Mouse (Mus musculus): ENCODE data around the gene Gm20388. TPM values are rescaled to one million over a fixed set of nuclear protein-coding genes. Genes with fewer than 3 reads are reported as not detected.

The Gm20388 gene
- polyA plus RNA-seq, 1 experiment, result not detected

- 12% methylated on average over 4 of the region's 4 CpGs for WGBS
- no peak within 1 kb of the TSS for H3K27ac ChIP-seq (ENCODE audit: insufficient read depth, low read depth, low read length)
- peaks cover 20% of the 10 kb centered on the region for H3K4me1 ChIP-seq (ENCODE audit: control insufficient read depth, insufficient read depth, low read length)
- TF ChIP-seq POLR2A (IDR thresholded peaks at IDR 0.05; ENCODE audit: insufficient read depth, low read depth, low read length) (no peak), CTCF (IDR thresholded peaks at IDR 0.05; ENCODE audit: insufficient read depth, low read depth, low read length) (peak; percentile 64)
- H3K4me3 ChIP-seq (ENCODE audit: insufficient read depth, low read depth, low read length), result no peak within 1 kb of the TSS
These were observed 3496.1 kb downstream of the Gm20388 start, which contains the start of gene Mc1r for GRCm38 (mm10) chr8:123406786-123407185. TSS of gene Mc1r (plus strand) at chr8:123407107.

- TF ChIP-seq CTCF (IDR thresholded peaks at IDR 0.05; ENCODE audit: insufficient read depth, low read depth, low read length), result no peak
- no peak for TF ChIP-seq POLR2A (IDR thresholded peaks at IDR 0.05; ENCODE audit: insufficient read depth, low read depth, low read length)
- WGBS, result 93% methylated on average over 13 of the region's 13 CpGs
- Histone ChIP-seq H3K4me3 (ENCODE audit: insufficient read depth, low read depth, low read length) (no peak overlapping the region), H3K27ac (ENCODE audit: insufficient read depth, low read depth, low read length) (no peak overlapping the region), H3K4me1 (ENCODE audit: control insufficient read depth, insufficient read depth, low read length) (peaks cover 20% of the 10 kb centered on the region)
These were observed 3497.0 kb downstream of the Gm20388 start for GRCm38 (mm10) chr8:123407612-123408011.

DNA sequence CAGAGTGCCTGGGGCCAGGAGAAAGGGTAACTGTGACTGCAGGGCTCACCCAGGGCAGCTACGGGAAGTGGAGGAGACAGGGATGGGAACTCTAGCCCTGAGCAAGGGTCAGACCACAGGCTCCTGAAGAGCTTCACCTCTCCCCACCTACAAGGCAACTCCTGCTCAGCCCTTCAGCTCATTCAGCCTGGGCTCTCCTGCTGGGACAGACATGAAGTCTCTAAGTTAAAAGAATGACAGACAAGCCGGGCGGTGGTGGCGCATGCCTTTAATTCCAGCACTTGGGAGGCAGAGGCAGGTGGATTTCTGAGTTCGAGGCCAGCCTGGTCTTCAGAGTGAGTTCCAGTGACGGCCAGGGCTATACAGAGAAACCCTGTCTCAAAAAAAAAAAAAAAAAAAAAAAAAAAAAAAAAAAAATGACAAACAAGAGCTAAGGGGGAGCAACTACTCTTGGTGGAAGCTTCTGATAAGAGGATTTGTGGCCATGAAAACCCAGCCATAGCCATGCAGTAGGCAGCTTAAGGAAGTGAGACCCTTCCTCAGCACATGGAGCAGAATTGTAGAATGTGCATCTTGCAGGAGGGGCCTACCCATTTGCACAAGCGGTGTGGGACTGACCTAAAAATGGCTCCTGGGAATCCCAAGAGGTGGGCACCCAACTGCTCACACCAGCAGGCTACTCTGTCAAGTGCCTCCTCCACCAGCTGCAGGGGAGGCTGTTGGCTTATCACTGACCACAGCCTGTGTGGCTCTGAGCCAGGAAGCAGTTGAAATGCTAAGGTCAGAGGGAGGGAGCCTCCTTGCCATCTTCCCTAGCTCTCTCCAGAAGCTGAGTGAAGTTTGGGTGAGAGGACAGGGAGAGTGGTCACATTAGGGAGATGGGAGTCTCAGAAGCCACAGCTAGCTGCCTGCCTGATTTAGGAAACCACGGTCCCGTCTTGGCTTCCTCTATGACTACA is 3498.2 kb downstream of the Gm20388 start:
- H3K4me3 ChIP-seq (ENCODE audit: insufficient read depth, low read depth, low read length), result no peak overlapping the region
- no peak overlapping the region for H3K27ac ChIP-seq (ENCODE audit: insufficient read depth, low read depth, low read length)
- TF ChIP-seq CTCF (IDR thresholded peaks at IDR 0.05; ENCODE audit: insufficient read depth, low read depth, low read length), result no peak
- no peak for TF ChIP-seq POLR2A (IDR thresholded peaks at IDR 0.05; ENCODE audit: insufficient read depth, low read depth, low read length)
- H3K4me1 ChIP-seq (ENCODE audit: control insufficient read depth, insufficient read depth, low read length), result peaks cover 24% of the 10 kb centered on the region
- WGBS, result 75% methylated on average over 9 of the region's 9 CpGs

GRCm38 (mm10) chr8:123410049-123410587 is 3499.5 kb downstream of the Gm20388 start:
- H3K27ac ChIP-seq (ENCODE audit: insufficient read depth, low read depth, low read length), result no peak overlapping the region
- TF ChIP-seq POLR2A (IDR thresholded peaks at IDR 0.05; ENCODE audit: insufficient read depth, low read depth, low read length) (no peak), CTCF (IDR thresholded peaks at IDR 0.05; ENCODE audit: insufficient read depth, low read depth, low read length) (no peak)
- 44% methylated on average over 8 of the region's 8 CpGs for WGBS
- no peak overlapping the region for H3K4me3 ChIP-seq (ENCODE audit: insufficient read depth, low read depth, low read length)
- peaks cover 28% of the 10 kb centered on the region for H3K4me1 ChIP-seq (ENCODE audit: control insufficient read depth, insufficient read depth, low read length)

GRCm38 (mm10) chr8:123410788-123411187 is 3500.1 kb downstream of the Gm20388 start:
- H3K4me1 ChIP-seq (ENCODE audit: control insufficient read depth, insufficient read depth, low read length), result peaks cover 28% of the 10 kb centered on the region
- TF ChIP-seq POLR2A (IDR thresholded peaks at IDR 0.05; ENCODE audit: insufficient read depth, low read depth, low read length), result no peak
- TF ChIP-seq CTCF (IDR thresholded peaks at IDR 0.05; ENCODE audit: insufficient read depth, low read depth, low read length), result no peak
- peak overlapping the region; percentile 79 for H3K4me3 ChIP-seq (ENCODE audit: insufficient read depth, low read depth, low read length)
- 3% methylated on average over 11 of the region's 11 CpGs for WGBS
- peak overlapping the region; percentile 32; the same call in 1 of the 2 replicates for H3K27ac ChIP-seq (ENCODE audit: insufficient read depth, low read depth, low read length)

GRCm38 (mm10) chr8:123411246-123411645 is 3500.6 kb downstream of the Gm20388 start, which contains the start of gene Tubb3:
TSS of gene Tubb3 (plus strand) at chr8:123411424.
- peak within 1 kb of the TSS; percentile 96 for H3K27ac ChIP-seq (ENCODE audit: insufficient read depth, low read depth, low read length)
- no peak for TF ChIP-seq CTCF (IDR thresholded peaks at IDR 0.05; ENCODE audit: insufficient read depth, low read depth, low read length)
- TF ChIP-seq POLR2A (IDR thresholded peaks at IDR 0.05; ENCODE audit: insufficient read depth, low read depth, low read length), result peak; percentile 96
- H3K4me1 ChIP-seq (ENCODE audit: control insufficient read depth, insufficient read depth, low read length), result peaks cover 28% of the 10 kb centered on the region
- peak within 1 kb of the TSS; percentile 79 for H3K4me3 ChIP-seq (ENCODE audit: insufficient read depth, low read depth, low read length)
- under 1% methylated on average over 29 of the region's 29 CpGs for WGBS

- WGBS, result 1% methylated on average over 16 of the region's 16 CpGs
- H3K27ac ChIP-seq (ENCODE audit: insufficient read depth, low read depth, low read length), result peak overlapping the region; percentile 96
- TF ChIP-seq CTCF (IDR thresholded peaks at IDR 0.05; ENCODE audit: insufficient read depth, low read depth, low read length) (no peak), POLR2A (IDR thresholded peaks at IDR 0.05; ENCODE audit: insufficient read depth, low read depth, low read length) (no peak)
- peaks cover 30% of the 10 kb centered on the region for H3K4me1 ChIP-seq (ENCODE audit: control insufficient read depth, insufficient read depth, low read length)
- H3K4me3 ChIP-seq (ENCODE audit: insufficient read depth, low read depth, low read length), result peak overlapping the region; percentile 79
These were observed 3501.2 kb downstream of the Gm20388 start for GRCm38 (mm10) chr8:123411781-123412327.

DNA sequence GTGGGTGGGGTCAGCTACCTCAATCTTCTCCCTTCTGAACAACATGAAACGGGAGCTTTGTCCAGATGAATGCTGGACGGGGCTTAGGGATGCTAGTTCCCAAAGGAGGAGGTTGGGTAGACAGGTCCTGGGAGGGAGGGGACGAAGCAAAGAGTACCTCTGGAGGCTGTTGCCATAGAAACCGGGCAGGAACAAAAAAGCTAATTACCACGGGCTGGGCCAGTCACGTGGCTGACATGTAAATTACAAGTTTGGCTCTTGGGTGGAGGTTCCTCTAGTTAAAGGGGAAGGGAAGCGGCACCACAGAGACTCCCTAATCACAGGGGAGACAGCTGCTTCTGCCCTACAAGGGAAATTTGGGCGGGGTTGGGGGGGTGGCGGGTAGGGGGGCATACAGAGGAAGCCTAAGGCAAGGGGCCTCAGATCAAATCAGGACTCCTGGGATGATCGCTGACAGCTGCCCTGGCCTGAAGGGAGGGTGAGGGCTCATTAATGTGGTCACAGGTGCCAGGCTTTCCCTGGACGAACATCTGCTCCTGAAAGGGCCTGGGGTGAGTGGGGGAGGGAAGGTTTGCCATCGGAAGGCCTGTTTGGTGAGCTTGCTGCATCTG is 3502.0 kb downstream of the Gm20388 start:
- Histone ChIP-seq H3K27ac (ENCODE audit: insufficient read depth, low read depth, low read length) (peak overlapping the region; percentile 96), H3K4me1 (ENCODE audit: control insufficient read depth, insufficient read depth, low read length) (peaks cover 30% of the 10 kb centered on the region), H3K4me3 (ENCODE audit: insufficient read depth, low read depth, low read length) (peak overlapping the region; percentile 79)
- TF ChIP-seq POLR2A (IDR thresholded peaks at IDR 0.05; ENCODE audit: insufficient read depth, low read depth, low read length), result no peak; the same call in 1 of the 2 replicates
- no peak for TF ChIP-seq CTCF (IDR thresholded peaks at IDR 0.05; ENCODE audit: insufficient read depth, low read depth, low read length)
- 3% methylated on average over 12 of the region's 12 CpGs for WGBS

All from olfactory bulb, adult 2 months (tissue).